Mouse (Mus musculus): ENCODE measurements around the gene Bgn.
A peak's percentile ranks its signal among the peaks of the same experiment; 100 is the strongest.

The Bgn gene

GRCm38 (mm10) chrX:73490186-73490585 is 6.8 kb downstream of the Bgn start:
- DNase-seq (ENCODE audit: low spot score) = no peak

- DNase-seq (ENCODE audit: low spot score) = no peak
Measured at GRCm38 (mm10) chrX:73490804-73491203, 7.4 kb downstream of the Bgn start.

- peak; percentile 65 for DNase-seq (ENCODE audit: low spot score)
Measured at GRCm38 (mm10) chrX:73493567-73493966, 10.2 kb downstream of the Bgn start.

GRCm38 (mm10) chrX:73496746-73497145 is 13.3 kb downstream of the Bgn start:
- no peak for DNase-seq (ENCODE audit: low spot score)

- no peak for DNase-seq (ENCODE audit: low spot score)
Measured at GRCm38 (mm10) chrX:73505130-73505735, 21.8 kb downstream of the Bgn start.

- DNase-seq (ENCODE audit: low spot score) = no peak
Measured at GRCm38 (mm10) chrX:73506577-73506976, 23.2 kb downstream of the Bgn start.

GRCm38 (mm10) chrX:73509209-73509608 is 25.8 kb downstream of the Bgn start:
- DNase-seq (ENCODE audit: low spot score) = no peak

GRCm38 (mm10) chrX:73512904-73513303 is 29.5 kb downstream of the Bgn start:
- peak; percentile 69 for DNase-seq (ENCODE audit: low spot score)

- peak; percentile 30 for DNase-seq (ENCODE audit: low spot score)
Measured at GRCm38 (mm10) chrX:73516556-73516955, 33.2 kb downstream of the Bgn start.

- DNase-seq (ENCODE audit: low spot score) = no peak
Measured at GRCm38 (mm10) chrX:73517060-73517600, 33.7 kb downstream of the Bgn start.

GRCm38 (mm10) chrX:73520692-73521091 is 37.3 kb downstream of the Bgn start:
- no peak for DNase-seq (ENCODE audit: low spot score)

GRCm38 (mm10) chrX:73524318-73525222 is 41.2 kb downstream of the Bgn start:
- DNase-seq (ENCODE audit: low spot score) = peak; percentile 40

- no peak for DNase-seq (ENCODE audit: low spot score)
Measured at GRCm38 (mm10) chrX:73525223-73526140, 42.1 kb downstream of the Bgn start.

- no peak for DNase-seq (ENCODE audit: low spot score)
Measured at GRCm38 (mm10) chrX:73526410-73526887, 43.0 kb downstream of the Bgn start.

- DNase-seq (ENCODE audit: low spot score) = no peak
Measured at GRCm38 (mm10) chrX:73537875-73538274, 54.5 kb downstream of the Bgn start.

- DNase-seq (ENCODE audit: low spot score) = no peak
Measured at GRCm38 (mm10) chrX:73543340-73543739, 59.9 kb downstream of the Bgn start.
